Mouse (Mus musculus): ENCODE measurements around the gene Tbc1d22a.

DNA sequence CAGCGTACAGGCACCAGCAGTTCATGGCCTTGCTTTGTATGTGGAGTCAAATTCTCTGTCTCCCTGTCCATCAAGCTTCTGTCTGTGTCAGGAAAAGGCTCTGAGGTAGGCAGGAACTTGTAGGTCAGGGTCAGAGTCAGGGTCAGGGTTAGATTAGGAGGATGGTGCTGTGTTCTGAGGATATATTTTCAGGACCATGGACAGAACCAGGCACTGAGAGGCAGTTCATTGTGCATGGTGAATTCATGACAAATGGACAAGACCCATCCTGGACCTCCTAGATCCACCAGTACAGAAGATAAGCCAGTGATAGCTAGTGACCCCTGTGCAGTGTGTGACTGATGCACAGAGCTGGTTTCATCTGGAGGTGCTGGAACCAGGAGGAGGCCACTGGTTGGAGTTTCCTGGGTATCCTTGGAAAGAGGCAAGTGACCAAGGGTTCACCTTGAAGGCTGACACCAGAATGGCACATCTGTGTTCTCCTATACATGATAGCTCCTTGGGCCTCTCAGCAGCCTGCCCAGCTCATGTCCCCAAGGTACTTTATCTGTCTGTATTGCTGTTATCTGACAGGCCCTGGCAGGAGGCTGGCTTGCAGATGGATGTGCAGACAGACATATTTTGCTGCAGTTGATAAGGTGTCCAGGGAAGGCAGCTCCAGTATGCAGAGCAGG is 330.0 kb downstream of the Tbc1d22a start:
- TF ChIP-seq CTCF (IDR thresholded peaks at IDR 0.05; ENCODE audit: extremely low read depth, insufficient read length, insufficient replicate concordance, low read depth, low read length): no peak
- TF ChIP-seq POLR2A (IDR thresholded peaks at IDR 0.05; ENCODE audit: low read depth, low read length): no peak
